Mouse (Mus musculus): Measurements from ENCODE around the gene Atp5e. TPM values are rescaled to one million over a fixed set of nuclear protein-coding genes. Genes with fewer than 3 reads are reported as not detected.

Gene Atp5e
- 827 TPM for polyA plus RNA-seq (2012; fragmentation: generic; extraction: Trizol)
- long read RNA-seq, experiment 1, transcript Atp5e-201 (3 exons, 421 nt), result major isoform, 425 of 429 reads
- long read RNA-seq, experiment 1, partial matches to known transcripts, result 0 of 429 reads
- long read RNA-seq, experiment 1, other reads (novel, unspliced or antisense), result 3 of 429 reads
- long read RNA-seq, experiment 2, transcript Atp5e-201 (3 exons, 421 nt), result major isoform, 58 of 58 reads
- long read RNA-seq, experiment 2, partial matches to known transcripts, result 0 of 58 reads
- long read RNA-seq, experiment 2, other reads (novel, unspliced or antisense), result 0 of 58 reads

DNA sequence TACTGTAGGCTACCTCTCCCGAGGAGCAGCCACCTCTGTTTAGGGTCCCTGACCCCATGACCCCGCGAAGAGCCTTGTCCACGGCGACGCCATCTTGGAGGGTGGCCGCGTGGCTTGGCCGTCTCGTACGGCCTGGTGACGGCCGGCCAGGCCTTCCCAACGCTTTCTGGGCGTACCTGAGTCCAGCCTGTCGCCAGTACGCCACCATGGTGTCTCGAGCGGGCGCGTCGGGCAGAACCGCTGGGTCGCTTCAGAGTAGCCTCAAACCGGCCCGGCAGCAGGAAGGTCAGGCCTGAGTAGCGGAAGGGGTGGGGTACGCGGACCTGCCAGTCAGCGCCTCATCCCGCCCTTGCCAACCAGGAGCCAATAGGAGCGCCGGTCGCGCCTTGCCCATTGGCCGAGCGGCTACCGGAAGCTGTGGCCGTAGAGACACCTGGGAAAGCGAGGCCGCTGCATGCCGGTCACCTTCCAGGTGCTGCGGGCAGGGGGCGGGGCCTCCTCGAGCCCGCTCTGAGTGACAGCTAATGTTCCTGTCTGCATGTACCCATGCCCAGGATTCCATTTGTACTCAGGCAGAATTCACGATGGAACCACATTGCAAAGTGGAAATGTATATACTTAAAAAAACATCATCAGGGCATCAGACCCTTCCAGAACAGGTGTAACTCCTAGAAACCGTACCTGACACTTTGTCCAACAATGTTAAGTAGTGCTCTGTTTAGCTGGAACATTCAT lies at the start of gene Atp5e:
Gene Atp5e (minus strand): TSS at position 317 of the 735 bp plus-strand sequence.
- Histone ChIP-seq H3ac (ENCODE audit: control insufficient read depth, insufficient read length, low read depth) (peak within 1 kb of the TSS; percentile 89), H3K79me2 (ENCODE audit: control insufficient read depth, insufficient read depth) (peaks cover 47% of the 10 kb centered on the region), H3K27me3 (ENCODE audit: control insufficient read depth, insufficient read depth, insufficient read length) (no peaks in the 10 kb centered on the region), H3K4me3 (ENCODE audit: insufficient read depth, poor library complexity, severe bottlenecking) (peak within 1 kb of the TSS; percentile 68), H3K36me3 (ENCODE audit: control insufficient read depth, insufficient read depth) (peaks cover 73% of the 10 kb centered on the region), H3K79me3 (ENCODE audit: low read depth) (peaks cover 41% of the 10 kb centered on the region)
- TF ChIP-seq MYOG (IDR thresholded peaks at IDR 0.05; ENCODE audit: control insufficient read depth, extremely low read depth, insufficient read length) (no peak), MAX (IDR thresholded peaks at IDR 0.05) (peak; percentile 86)

- H3K36me3 ChIP-seq (ENCODE audit: control insufficient read depth, insufficient read depth), result no peaks in the 10 kb centered on the region
- H3K27me3 ChIP-seq (ENCODE audit: control insufficient read depth, insufficient read depth, insufficient read length), result no peaks in the 10 kb centered on the region
- no peaks in the 10 kb centered on the region for H3K79me2 ChIP-seq (ENCODE audit: control insufficient read depth, insufficient read depth)
- no peaks in the 10 kb centered on the region for H3K79me3 ChIP-seq (ENCODE audit: low read depth)
- H3K4me3 ChIP-seq (ENCODE audit: insufficient read depth, poor library complexity, severe bottlenecking), result no peak overlapping the region
- no peak overlapping the region for H3ac ChIP-seq (ENCODE audit: control insufficient read depth, insufficient read length, low read depth)
- no peak for TF ChIP-seq CEBPB (IDR thresholded peaks at IDR 0.05; ENCODE audit: low read depth)
- TF ChIP-seq MAX (IDR thresholded peaks at IDR 0.05), result no peak
- no peak for TF ChIP-seq MYOD1 (IDR thresholded peaks at IDR 0.05; ENCODE audit: control insufficient read depth, insufficient read length, low read depth)
- no peak for TF ChIP-seq FOSL1 (IDR thresholded peaks at IDR 0.05; ENCODE audit: insufficient read depth, low read length, poor library complexity, severe bottlenecking)
- TF ChIP-seq CTCF (IDR thresholded peaks at IDR 0.05; ENCODE audit: control insufficient read depth, insufficient read depth, insufficient read length), result no peak
- TF ChIP-seq MYOG (IDR thresholded peaks at IDR 0.05; ENCODE audit: control insufficient read depth, extremely low read depth, insufficient read length), result no peak
- TF ChIP-seq USF1 (IDR thresholded peaks at IDR 0.05; ENCODE audit: low read depth), result no peak
Measured at GRCm38 (mm10) chr2:174509825-174510224, 45.9 kb upstream of the Atp5e start.

DNA sequence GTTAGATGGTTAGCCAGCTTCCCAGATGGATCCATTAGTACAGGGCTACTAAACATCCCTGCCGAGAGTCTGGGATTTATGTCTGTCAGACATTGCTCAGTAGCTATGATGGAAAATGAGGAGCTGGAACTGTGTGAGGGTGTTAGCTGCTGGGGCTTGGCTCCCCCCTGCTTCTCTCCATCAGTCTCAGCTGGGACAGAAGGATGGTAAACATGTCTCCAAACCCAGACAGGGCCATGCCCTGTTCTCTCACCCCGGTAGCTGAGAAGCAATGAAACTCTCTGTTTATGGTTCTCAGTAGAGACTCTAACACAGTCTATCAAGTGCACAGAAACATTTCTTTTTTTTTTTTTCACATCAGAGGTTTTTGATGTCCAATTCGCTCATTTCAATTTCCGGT lies 44.1 kb upstream of the Atp5e start:
- Histone ChIP-seq H3K36me3 (ENCODE audit: control insufficient read depth, insufficient read depth) (no peaks in the 10 kb centered on the region), H3ac (ENCODE audit: control insufficient read depth, insufficient read length, low read depth) (no peak overlapping the region), H3K4me3 (ENCODE audit: insufficient read depth, poor library complexity, severe bottlenecking) (no peak overlapping the region), H3K27me3 (ENCODE audit: control insufficient read depth, insufficient read depth, insufficient read length) (no peaks in the 10 kb centered on the region), H3K79me3 (ENCODE audit: low read depth) (no peaks in the 10 kb centered on the region), H3K79me2 (ENCODE audit: control insufficient read depth, insufficient read depth) (no peaks in the 10 kb centered on the region)
- TF ChIP-seq FOSL1 (IDR thresholded peaks at IDR 0.05; ENCODE audit: insufficient read depth, low read length, poor library complexity, severe bottlenecking), result no peak
- no peak for TF ChIP-seq MYOD1 (IDR thresholded peaks at IDR 0.05; ENCODE audit: control insufficient read depth, insufficient read length, low read depth)
- no peak for TF ChIP-seq MYOG (IDR thresholded peaks at IDR 0.05; ENCODE audit: control insufficient read depth, extremely low read depth, insufficient read length)
- no peak for TF ChIP-seq MAX (IDR thresholded peaks at IDR 0.05)
- TF ChIP-seq USF1 (IDR thresholded peaks at IDR 0.05; ENCODE audit: low read depth), result no peak
- no peak for TF ChIP-seq CEBPB (IDR thresholded peaks at IDR 0.05; ENCODE audit: low read depth)
- no peak for TF ChIP-seq CTCF (IDR thresholded peaks at IDR 0.05; ENCODE audit: control insufficient read depth, insufficient read depth, insufficient read length)

- no peak for TF ChIP-seq MAX (IDR thresholded peaks at IDR 0.05)
- no peak for TF ChIP-seq MYOD1 (IDR thresholded peaks at IDR 0.05; ENCODE audit: control insufficient read depth, insufficient read length, low read depth)
- no peak for TF ChIP-seq CEBPB (IDR thresholded peaks at IDR 0.05; ENCODE audit: low read depth)
- no peak for TF ChIP-seq USF1 (IDR thresholded peaks at IDR 0.05; ENCODE audit: low read depth)
- no peak for TF ChIP-seq CTCF (IDR thresholded peaks at IDR 0.05; ENCODE audit: control insufficient read depth, insufficient read depth, insufficient read length)
- TF ChIP-seq MYOG (IDR thresholded peaks at IDR 0.05; ENCODE audit: control insufficient read depth, extremely low read depth, insufficient read length), result no peak
- TF ChIP-seq FOSL1 (IDR thresholded peaks at IDR 0.05; ENCODE audit: insufficient read depth, low read length, poor library complexity, severe bottlenecking), result no peak
- Histone ChIP-seq H3K36me3 (ENCODE audit: control insufficient read depth, insufficient read depth) (no peaks in the 10 kb centered on the region), H3ac (ENCODE audit: control insufficient read depth, insufficient read length, low read depth) (no peak overlapping the region), H3K4me3 (ENCODE audit: insufficient read depth, poor library complexity, severe bottlenecking) (no peak overlapping the region), H3K79me3 (ENCODE audit: low read depth) (no peaks in the 10 kb centered on the region), H3K27me3 (ENCODE audit: control insufficient read depth, insufficient read depth, insufficient read length) (no peaks in the 10 kb centered on the region), H3K79me2 (ENCODE audit: control insufficient read depth, insufficient read depth) (no peaks in the 10 kb centered on the region)
Measured at GRCm38 (mm10) chr2:174502831-174503460, 39.0 kb upstream of the Atp5e start.

GRCm38 (mm10) chr2:174502321-174502720 lies 38.4 kb upstream of the Atp5e start:
- Histone ChIP-seq H3K36me3 (ENCODE audit: control insufficient read depth, insufficient read depth) (no peaks in the 10 kb centered on the region), H3K27me3 (ENCODE audit: control insufficient read depth, insufficient read depth, insufficient read length) (no peaks in the 10 kb centered on the region), H3K4me3 (ENCODE audit: insufficient read depth, poor library complexity, severe bottlenecking) (no peak overlapping the region), H3K79me3 (ENCODE audit: low read depth) (no peaks in the 10 kb centered on the region), H3K79me2 (ENCODE audit: control insufficient read depth, insufficient read depth) (no peaks in the 10 kb centered on the region), H3ac (ENCODE audit: control insufficient read depth, insufficient read length, low read depth) (no peak overlapping the region)
- TF ChIP-seq USF1 (IDR thresholded peaks at IDR 0.05; ENCODE audit: low read depth) (no peak), MYOD1 (IDR thresholded peaks at IDR 0.05; ENCODE audit: control insufficient read depth, insufficient read length, low read depth) (no peak), CTCF (IDR thresholded peaks at IDR 0.05; ENCODE audit: control insufficient read depth, insufficient read depth, insufficient read length) (no peak), MYOG (IDR thresholded peaks at IDR 0.05; ENCODE audit: control insufficient read depth, extremely low read depth, insufficient read length) (no peak), CEBPB (IDR thresholded peaks at IDR 0.05; ENCODE audit: low read depth) (no peak), MAX (IDR thresholded peaks at IDR 0.05) (no peak), FOSL1 (IDR thresholded peaks at IDR 0.05; ENCODE audit: insufficient read depth, low read length, poor library complexity, severe bottlenecking) (no peak)
